Mouse (Mus musculus): ENCODE results near the gene Srprb.

DNA sequence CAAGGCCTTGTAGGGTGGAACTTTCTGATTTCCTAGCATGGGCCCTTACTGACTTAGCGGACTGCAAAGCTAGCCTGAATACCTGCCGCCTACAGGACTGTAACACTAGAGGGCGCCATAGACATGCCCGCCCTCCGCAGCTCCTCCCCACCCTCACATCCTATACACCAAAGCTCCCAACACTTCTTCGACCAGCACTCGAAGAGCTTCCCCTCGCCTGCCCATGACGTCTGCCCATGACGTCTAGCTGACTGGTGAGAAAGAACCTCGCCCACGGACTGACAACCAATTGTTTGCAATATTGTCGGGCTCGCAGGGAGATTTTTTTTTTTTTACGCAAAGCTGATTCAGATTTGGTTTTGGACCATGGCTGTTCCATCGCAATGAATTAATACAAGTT is 5.9 kb upstream of the Srprb start:
- TF ChIP-seq CTCF (IDR thresholded peaks at IDR 0.05; ENCODE audit: low read depth), result peak; percentile 97
- TF ChIP-seq EP300 (IDR thresholded peaks at IDR 0.05; ENCODE audit: low read depth), result no peak

Measured in liver, embryonic 14.5 days (tissue).